Mouse (Mus musculus): ENCODE data around the gene Sorbs2. TPM values are rescaled to one million over a fixed set of nuclear protein-coding genes. Genes with fewer than 3 reads are reported as not detected.

Sorbs2 gene
- polyA plus RNA-seq (2016; fragmentation: Nextera tagmentation; extraction: Ambion mirVana) = 458 and 494 TPM in 2 replicates

DNA sequence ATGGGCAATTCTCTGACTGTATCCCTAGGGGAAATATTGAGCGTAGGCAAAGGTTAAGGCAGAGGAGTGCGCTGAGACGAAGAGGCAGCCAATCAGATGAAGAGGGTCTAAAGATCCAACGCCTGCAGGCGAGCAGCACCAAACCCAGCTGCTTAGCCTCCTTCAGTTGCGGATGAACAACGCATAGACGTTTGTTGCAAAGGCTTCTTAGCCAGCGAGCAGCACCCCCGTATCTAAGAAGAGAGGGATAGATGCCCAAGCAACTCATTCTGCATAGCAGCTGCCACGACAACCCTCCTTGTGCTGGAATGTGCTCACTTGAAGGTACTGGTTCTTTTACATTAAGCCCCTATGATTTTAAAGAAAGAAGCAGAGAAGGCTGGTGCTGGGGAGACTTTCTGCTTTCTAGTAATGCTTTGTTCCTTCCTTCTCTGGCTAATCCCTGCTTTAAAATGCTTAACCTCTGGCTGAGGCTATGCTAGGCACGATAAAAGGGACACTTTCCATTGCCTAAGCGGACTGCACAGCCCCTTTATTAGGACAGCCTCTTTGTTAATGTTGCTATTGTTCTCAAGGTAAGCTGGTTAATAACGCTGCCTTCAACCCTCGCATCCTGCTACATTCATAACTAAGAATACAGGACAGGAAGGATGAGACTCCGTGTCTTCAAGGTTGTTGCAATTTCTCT is at the start of gene Sorbs2:
TSS of gene Sorbs2 (plus strand) at position 155 of the 688 bp plus-strand sequence.
- WGBS = 27% methylated on average over 16 of the region's 16 CpGs
- no peaks in the 10 kb centered on the region for H3K36me3 ChIP-seq
- H3K27me3 ChIP-seq (replicated peaks) = no peaks in the 10 kb centered on the region
- no peak within 1 kb of the TSS; the same call in 1 of the 2 replicates for H3K9ac ChIP-seq
- no peak for ATAC-seq (ENCODE audit: insufficient number of reproducible peaks, low FRiP score)
- H3K4me3 ChIP-seq = peak within 1 kb of the TSS; percentile 17; the same call in 1 of the 2 replicates
- H3K27ac ChIP-seq (ENCODE audit: poor library complexity, severe bottlenecking) = no peak within 1 kb of the TSS
- H3K9me3 ChIP-seq (replicated peaks) = no peaks in the 10 kb centered on the region
- H3K4me2 ChIP-seq = peak within 1 kb of the TSS; percentile 60
- peaks cover 8% of the 10 kb centered on the region; the same call in 1 of the 2 replicates for H3K4me1 ChIP-seq (replicated peaks)

GRCm38 (mm10) chr8:45457874-45458273 is 49.7 kb upstream of the Sorbs2 start:
- Histone ChIP-seq H3K27ac (ENCODE audit: poor library complexity, severe bottlenecking) (no peak overlapping the region), H3K4me2 (no peak overlapping the region), H3K9ac (no peak overlapping the region), H3K4me1 (replicated peaks) (no peaks in the 10 kb centered on the region), H3K9me3 (replicated peaks) (no peaks in the 10 kb centered on the region), H3K4me3 (no peak overlapping the region), H3K36me3 (no peaks in the 10 kb centered on the region), H3K27me3 (replicated peaks) (no peaks in the 10 kb centered on the region)
- ATAC-seq (ENCODE audit: insufficient number of reproducible peaks, low FRiP score) = no peak

DNA sequence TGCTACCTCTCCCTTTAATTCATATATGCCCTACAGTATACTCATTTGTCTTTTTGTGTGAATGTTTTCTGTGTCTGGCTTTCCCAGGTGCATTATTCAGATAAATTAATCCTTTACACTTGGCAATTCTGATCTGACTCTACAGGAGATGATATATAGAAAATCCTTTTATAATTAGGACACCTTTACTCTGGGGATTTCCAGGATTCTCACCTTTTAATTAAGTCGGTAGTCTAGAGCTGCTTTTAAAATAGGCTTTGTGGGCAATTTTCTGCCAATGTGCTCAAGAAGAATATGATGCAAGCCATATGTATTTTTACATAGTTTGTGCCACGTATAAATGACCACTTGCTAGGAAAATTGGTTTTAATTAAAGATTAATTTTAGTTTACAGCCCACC is 38.6 kb upstream of the Sorbs2 start:
- 81% methylated on average over 2 of the region's 2 CpGs for WGBS

GRCm38 (mm10) chr8:45469507-45470178 is 37.9 kb upstream of the Sorbs2 start:
- Histone ChIP-seq H3K9me3 (replicated peaks) (peaks cover 2% of the 10 kb centered on the region), H3K4me2 (no peak overlapping the region), H3K27ac (ENCODE audit: poor library complexity, severe bottlenecking) (no peak overlapping the region), H3K9ac (no peak overlapping the region), H3K4me3 (no peak overlapping the region), H3K4me1 (replicated peaks) (no peaks in the 10 kb centered on the region), H3K27me3 (replicated peaks) (no peaks in the 10 kb centered on the region), H3K36me3 (no peaks in the 10 kb centered on the region)
- no peak for ATAC-seq (ENCODE audit: insufficient number of reproducible peaks, low FRiP score)
- WGBS = 60% methylated on average over 8 of the region's 8 CpGs

More for the DNA sequence above, 38.6 kb upstream of the Sorbs2 start:
- no peaks in the 10 kb centered on the region for H3K4me1 ChIP-seq (replicated peaks)
- H3K4me3 ChIP-seq = no peak overlapping the region
- H3K27ac ChIP-seq (ENCODE audit: poor library complexity, severe bottlenecking) = no peak overlapping the region
- no peak for ATAC-seq (ENCODE audit: insufficient number of reproducible peaks, low FRiP score)
- no peaks in the 10 kb centered on the region for H3K36me3 ChIP-seq
- H3K27me3 ChIP-seq (replicated peaks) = no peaks in the 10 kb centered on the region
- H3K9ac ChIP-seq = no peak overlapping the region
- no peaks in the 10 kb centered on the region for H3K9me3 ChIP-seq (replicated peaks)
- no peak overlapping the region for H3K4me2 ChIP-seq

DNA sequence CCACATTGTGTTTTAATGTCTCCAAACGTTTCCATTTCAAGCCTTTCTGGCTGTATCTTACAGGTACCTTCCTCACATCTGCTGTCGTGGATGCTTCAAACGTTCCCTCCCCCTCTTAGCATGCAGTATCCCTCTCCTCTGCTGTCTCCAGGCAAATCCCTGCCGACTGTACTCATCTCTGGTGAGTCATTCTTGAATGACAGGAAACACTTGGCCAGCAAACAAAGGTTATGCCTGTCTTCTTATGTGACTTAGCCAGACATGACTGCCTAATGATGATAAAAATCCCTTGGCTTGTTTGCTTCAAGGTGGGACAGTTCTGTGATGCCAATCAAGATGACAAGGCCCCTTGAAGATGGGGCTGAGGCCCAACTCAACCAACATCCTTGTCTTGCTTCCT is 26.7 kb upstream of the Sorbs2 start:
- H3K27ac ChIP-seq (ENCODE audit: poor library complexity, severe bottlenecking) = no peak overlapping the region
- 54% methylated on average over 4 of the region's 4 CpGs for WGBS
- H3K36me3 ChIP-seq = no peaks in the 10 kb centered on the region
- no peak overlapping the region for H3K4me3 ChIP-seq
- no peaks in the 10 kb centered on the region for H3K27me3 ChIP-seq (replicated peaks)
- H3K4me1 ChIP-seq (replicated peaks) = no peaks in the 10 kb centered on the region
- H3K4me2 ChIP-seq = no peak overlapping the region
- H3K9me3 ChIP-seq (replicated peaks) = 0 out of 2 replicates have a peak, but pooled peaks cover 4% of the 10 kb centered on the region
- H3K9ac ChIP-seq = no peak overlapping the region
- ATAC-seq (ENCODE audit: insufficient number of reproducible peaks, low FRiP score) = no peak

DNA sequence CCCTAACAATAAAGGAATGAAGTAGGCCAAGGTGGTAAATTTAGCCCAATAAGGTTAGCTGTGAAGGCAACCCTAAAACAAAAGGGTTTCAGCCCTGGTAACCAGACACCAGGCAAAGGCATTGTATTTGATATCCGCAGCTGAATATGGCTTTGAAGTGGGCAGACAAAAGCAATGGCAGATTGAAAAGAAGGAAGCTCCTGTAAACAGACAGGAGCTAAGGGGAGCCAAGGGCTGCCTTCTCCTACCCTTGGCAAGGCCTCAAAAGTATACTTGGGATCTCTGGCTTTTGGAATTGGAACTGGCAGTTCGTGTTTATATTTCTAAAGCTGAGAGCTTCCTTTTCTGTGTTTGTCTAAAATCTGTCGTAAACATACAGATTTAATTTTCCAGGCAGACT is 21.3 kb upstream of the Sorbs2 start:
- no peaks in the 10 kb centered on the region for H3K4me1 ChIP-seq (replicated peaks)
- H3K36me3 ChIP-seq = no peaks in the 10 kb centered on the region
- no peak for ATAC-seq (ENCODE audit: insufficient number of reproducible peaks, low FRiP score)
- H3K4me3 ChIP-seq = no peak overlapping the region
- no peak overlapping the region for H3K27ac ChIP-seq (ENCODE audit: poor library complexity, severe bottlenecking)
- H3K9me3 ChIP-seq (replicated peaks) = no peaks in the 10 kb centered on the region
- H3K4me2 ChIP-seq = no peak overlapping the region
- no peak overlapping the region for H3K9ac ChIP-seq
- H3K27me3 ChIP-seq (replicated peaks) = no peaks in the 10 kb centered on the region
- WGBS = 84% methylated on average over 3 of the region's 3 CpGs

DNA sequence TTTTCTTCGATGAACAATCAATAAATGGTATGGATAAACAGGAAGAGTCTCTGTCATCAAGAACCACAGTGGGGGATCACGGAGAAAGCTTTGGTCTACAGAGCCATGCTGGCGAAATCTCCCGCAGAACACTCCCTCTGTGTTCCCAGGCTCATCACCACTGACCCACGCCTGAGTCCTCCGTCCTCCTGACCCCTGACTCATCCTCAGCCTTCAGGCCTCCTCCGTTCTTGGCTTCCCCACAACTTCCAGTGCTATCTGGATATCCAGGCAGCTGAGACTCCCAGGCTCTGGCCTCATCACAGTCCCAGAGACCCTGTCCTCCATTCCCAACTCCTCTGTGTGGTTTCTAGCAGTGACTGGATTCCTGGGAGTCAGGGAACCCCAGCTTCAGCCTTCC is 3.6 kb upstream of the Sorbs2 start:
- ATAC-seq (ENCODE audit: insufficient number of reproducible peaks, low FRiP score) = no peak
- no peak overlapping the region for H3K27ac ChIP-seq (ENCODE audit: poor library complexity, severe bottlenecking)
- 78% methylated on average over 7 of the region's 7 CpGs for WGBS
- H3K36me3 ChIP-seq = no peaks in the 10 kb centered on the region
- no peak overlapping the region for H3K9ac ChIP-seq
- no peaks in the 10 kb centered on the region for H3K27me3 ChIP-seq (replicated peaks)
- peaks cover 8% of the 10 kb centered on the region; the same call in 1 of the 2 replicates for H3K4me1 ChIP-seq (replicated peaks)
- no peaks in the 10 kb centered on the region for H3K9me3 ChIP-seq (replicated peaks)
- H3K4me2 ChIP-seq = no peak overlapping the region
- no peak overlapping the region for H3K4me3 ChIP-seq

DNA sequence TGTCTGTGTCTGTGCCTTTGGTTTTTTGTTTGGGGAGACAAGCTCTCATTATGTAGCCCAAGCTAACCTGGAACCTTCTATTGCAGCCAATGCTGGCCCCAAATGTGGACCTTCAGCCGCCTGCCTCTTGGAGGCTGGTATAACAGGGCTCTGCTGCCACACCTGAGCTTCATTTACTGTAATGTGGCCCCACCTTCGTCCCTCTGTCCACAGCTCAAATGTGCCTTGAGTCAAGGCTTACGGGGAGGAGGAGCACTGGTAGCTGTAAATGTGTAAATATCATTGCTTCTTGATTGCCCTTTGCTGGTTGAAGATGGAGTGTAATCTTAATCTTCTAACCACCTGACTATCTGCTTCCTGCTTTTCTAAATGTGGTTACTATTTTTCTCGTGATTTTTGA is 1.2 kb upstream of the Sorbs2 start:
- peaks cover 8% of the 10 kb centered on the region; the same call in 1 of the 2 replicates for H3K4me1 ChIP-seq (replicated peaks)
- no peak for ATAC-seq (ENCODE audit: insufficient number of reproducible peaks, low FRiP score)
- no peaks in the 10 kb centered on the region for H3K27me3 ChIP-seq (replicated peaks)
- no peak overlapping the region for H3K4me2 ChIP-seq
- no peak overlapping the region for H3K9ac ChIP-seq
- H3K4me3 ChIP-seq = no peak overlapping the region
- no peaks in the 10 kb centered on the region for H3K36me3 ChIP-seq
- H3K27ac ChIP-seq (ENCODE audit: poor library complexity, severe bottlenecking) = no peak overlapping the region
- H3K9me3 ChIP-seq (replicated peaks) = no peaks in the 10 kb centered on the region
- WGBS = 68% methylated on average over 4 of the region's 4 CpGs

GRCm38 (mm10) chr8:45507277-45507633 is 333 bp upstream of the Sorbs2 start:
- Histone ChIP-seq H3K4me1 (replicated peaks) (peaks cover 8% of the 10 kb centered on the region; the same call in 1 of the 2 replicates), H3K4me3 (0 out of 2 replicates have a peak overlapping the region, but pooled peaks have one; percentile 17), H3K9me3 (replicated peaks) (no peaks in the 10 kb centered on the region), H3K9ac (no peak overlapping the region), H3K4me2 (peak overlapping the region; percentile 60), H3K27ac (ENCODE audit: poor library complexity, severe bottlenecking) (no peak overlapping the region), H3K36me3 (no peaks in the 10 kb centered on the region), H3K27me3 (replicated peaks) (no peaks in the 10 kb centered on the region)
- ATAC-seq (ENCODE audit: insufficient number of reproducible peaks, low FRiP score) = no peak
- whole genome bisulfite sequencing = 69% methylated on average over 8 of the region's 8 CpGs

GRCm38 (mm10) chr8:45508521-45509104 is 1.0 kb downstream of the Sorbs2 start:
- no peak overlapping the region for H3K4me2 ChIP-seq
- H3K9me3 ChIP-seq (replicated peaks) = no peaks in the 10 kb centered on the region
- 79% methylated on average over 7 of the region's 7 CpGs for WGBS
- no peaks in the 10 kb centered on the region for H3K27me3 ChIP-seq (replicated peaks)
- H3K27ac ChIP-seq (ENCODE audit: poor library complexity, severe bottlenecking) = no peak overlapping the region
- H3K9ac ChIP-seq = no peak overlapping the region
- H3K4me3 ChIP-seq = no peak overlapping the region
- no peaks in the 10 kb centered on the region for H3K36me3 ChIP-seq
- peaks cover 8% of the 10 kb centered on the region; the same call in 1 of the 2 replicates for H3K4me1 ChIP-seq (replicated peaks)
- ATAC-seq (ENCODE audit: insufficient number of reproducible peaks, low FRiP score) = no peak

- Histone ChIP-seq H3K4me3 (no peak overlapping the region), H3K27me3 (replicated peaks) (no peaks in the 10 kb centered on the region), H3K4me2 (no peak overlapping the region), H3K9me3 (replicated peaks) (0 out of 2 replicates have a peak, but pooled peaks cover 3% of the 10 kb centered on the region), H3K4me1 (replicated peaks) (peaks cover 7% of the 10 kb centered on the region; the same call in 1 of the 2 replicates), H3K36me3 (no peaks in the 10 kb centered on the region), H3K27ac (ENCODE audit: poor library complexity, severe bottlenecking) (no peak overlapping the region), H3K9ac (no peak overlapping the region)
- ATAC-seq (ENCODE audit: insufficient number of reproducible peaks, low FRiP score) = no peak
Observed at GRCm38 (mm10) chr8:45512369-45512768, 4.8 kb downstream of the Sorbs2 start.
